Mouse (Mus musculus) erythroblast, adult 5-6 weeks (primary cell): ENCODE measurements around the gene Ints5. TPM values are rescaled to one million over a fixed set of nuclear protein-coding genes. Genes with fewer than 3 reads are reported as not detected.

Experiments
- total RNA-seq, 2 experiments: library from RNA; stranded (forward) in 1 of 2; stranded (reverse) in 1 of 2; fragments of 150-400 nt in 1 of 2; fragments of 200-764, 138-1000 nt in 1 of 2; gene quantifications; 2 replicates each; pipeline versions ENCODE4 v1.2.3 to v1.2.4; 2015 to 2017; ENCODE audit warnings: low replicate concordance in 2 of 2

The Ints5 gene
- total RNA-seq, 2 experiments from 2014 or later: 2.3 to 4.7 TPM

Other genes starting within 250 kb of the Ints5 start
Only the 30 nearest of the 33 such genes appear.
- gene Slc3a2, start 169.6 kb upstream of the Ints5 start, total RNA-seq (2015; ENCODE audit: low replicate concordance): 150 and 218 TPM in 2 replicates
- 337 and 409 TPM in 2 replicates for gene Slc3a2, start 169.6 kb upstream of the Ints5 start, total RNA-seq (2017; ENCODE audit: low replicate concordance)
- 7.9 and 61.9 TPM in 2 replicates for gene Wdr74, start 157.2 kb upstream of the Ints5 start, total RNA-seq (2015; ENCODE audit: low replicate concordance)
- 15.3 and 18.3 TPM in 2 replicates for gene Wdr74, start 157.2 kb upstream of the Ints5 start, total RNA-seq (2017; ENCODE audit: low replicate concordance)
- gene 1700092M07Rik, start 152.3 kb upstream of the Ints5 start, total RNA-seq (2015; ENCODE audit: low replicate concordance): not detected in 2 replicates
- gene 1700092M07Rik, start 152.3 kb upstream of the Ints5 start, total RNA-seq (2017; ENCODE audit: low replicate concordance): not detected in 2 replicates
- 105 and 119 TPM in 2 replicates for gene Stx5a, start 151.6 kb upstream of the Ints5 start, total RNA-seq (2015; ENCODE audit: low replicate concordance)
- 161 and 226 TPM in 2 replicates for gene Stx5a, start 151.6 kb upstream of the Ints5 start, total RNA-seq (2017; ENCODE audit: low replicate concordance)
- 135 and 146 TPM in 2 replicates for gene Nxf1, start 135.9 kb upstream of the Ints5 start, total RNA-seq (2015; ENCODE audit: low replicate concordance)
- gene Nxf1, start 135.9 kb upstream of the Ints5 start, total RNA-seq (2017; ENCODE audit: low replicate concordance): 35.0 and 81.7 TPM in 2 replicates
- gene Tmem223, start 122.0 kb upstream of the Ints5 start, total RNA-seq (2015; ENCODE audit: low replicate concordance): 9.4 and 11.0 TPM in 2 replicates
- 3.1 and 6.8 TPM in 2 replicates for gene Tmem223, start 122.0 kb upstream of the Ints5 start, total RNA-seq (2017; ENCODE audit: low replicate concordance)
- 55.1 and 59.6 TPM in 2 replicates for gene Tmem179b, start 118.5 kb upstream of the Ints5 start, total RNA-seq (2015; ENCODE audit: low replicate concordance)
- 24.3 and 37.4 TPM in 2 replicates for gene Tmem179b, start 118.5 kb upstream of the Ints5 start, total RNA-seq (2017; ENCODE audit: low replicate concordance)
- 1.2 and 5.9 TPM in 2 replicates for gene Taf6l, start 106.6 kb upstream of the Ints5 start, total RNA-seq (2015; ENCODE audit: low replicate concordance)
- 1.0 and 9.5 TPM in 2 replicates for gene Taf6l, start 106.6 kb upstream of the Ints5 start, total RNA-seq (2017; ENCODE audit: low replicate concordance)
- 21.5 and 23.0 TPM in 2 replicates for gene Polr2g, start 94.4 kb upstream of the Ints5 start, total RNA-seq (2015; ENCODE audit: low replicate concordance)
- 9.9 and 20.1 TPM in 2 replicates for gene Polr2g, start 94.4 kb upstream of the Ints5 start, total RNA-seq (2017; ENCODE audit: low replicate concordance)
- 0.42 TPM in 1 of 2 replicates, not detected in the other for gene Zbtb3, start 90.5 kb upstream of the Ints5 start, total RNA-seq (2015; ENCODE audit: low replicate concordance)
- 0.60 TPM in 1 of 2 replicates, not detected in the other for gene Zbtb3, start 90.5 kb upstream of the Ints5 start, total RNA-seq (2017; ENCODE audit: low replicate concordance)
- gene Ttc9c, start 73.7 kb upstream of the Ints5 start, total RNA-seq (2015; ENCODE audit: low replicate concordance): 10.0 and 13.6 TPM in 2 replicates
- 13.8 and 20.1 TPM in 2 replicates for gene Ttc9c, start 73.7 kb upstream of the Ints5 start, total RNA-seq (2017; ENCODE audit: low replicate concordance)
- 14.4 and 27.4 TPM in 2 replicates for gene Hnrnpul2, start 73.0 kb upstream of the Ints5 start, total RNA-seq (2015; ENCODE audit: low replicate concordance)
- gene Hnrnpul2, start 73.0 kb upstream of the Ints5 start, total RNA-seq (2017; ENCODE audit: low replicate concordance): 42.6 and 58.0 TPM in 2 replicates
- 4.2 TPM in 1 of 2 replicates, not detected in the other for gene AC129217.1, start 63.2 kb upstream of the Ints5 start, total RNA-seq (2015; ENCODE audit: low replicate concordance)
- gene AC129217.1, start 63.2 kb upstream of the Ints5 start, total RNA-seq (2017; ENCODE audit: low replicate concordance): 14.8 TPM in 1 of 2 replicates, not detected in the other
- 28.8 and 40.3 TPM in 2 replicates for gene Bscl2, start 55.5 kb upstream of the Ints5 start, total RNA-seq (2015; ENCODE audit: low replicate concordance)
- 12.7 and 16.4 TPM in 2 replicates for gene Bscl2, start 55.5 kb upstream of the Ints5 start, total RNA-seq (2017; ENCODE audit: low replicate concordance)
- gene Gng3, start 53.8 kb upstream of the Ints5 start, total RNA-seq (2015; ENCODE audit: low replicate concordance): not detected in 2 replicates
- gene Gng3, start 53.8 kb upstream of the Ints5 start, total RNA-seq (2017; ENCODE audit: low replicate concordance): 0.56 TPM in 1 of 2 replicates, not detected in the other
- not detected in 2 replicates for gene Lrrn4cl, start 42.2 kb upstream of the Ints5 start, total RNA-seq (2015; ENCODE audit: low replicate concordance)
- not detected in 2 replicates for gene Lrrn4cl, start 42.2 kb upstream of the Ints5 start, total RNA-seq (2017; ENCODE audit: low replicate concordance)
- 18.6 and 20.6 TPM in 2 replicates for gene Ubxn1, start 21.5 kb upstream of the Ints5 start, total RNA-seq (2015; ENCODE audit: low replicate concordance)
- gene Ubxn1, start 21.5 kb upstream of the Ints5 start, total RNA-seq (2017; ENCODE audit: low replicate concordance): 43.0 and 65.7 TPM in 2 replicates
- gene Uqcc3, start 12.1 kb upstream of the Ints5 start, total RNA-seq (2015; ENCODE audit: low replicate concordance): 1.5 and 8.4 TPM in 2 replicates
- gene Uqcc3, start 12.1 kb upstream of the Ints5 start, total RNA-seq (2017; ENCODE audit: low replicate concordance): 11.8 and 12.3 TPM in 2 replicates
- gene Lbhd1, start 9.3 kb upstream of the Ints5 start, total RNA-seq (2015; ENCODE audit: low replicate concordance): 24.2 and 24.4 TPM in 2 replicates
- 6.0 and 23.1 TPM in 2 replicates for gene Lbhd1, start 9.3 kb upstream of the Ints5 start, total RNA-seq (2017; ENCODE audit: low replicate concordance)
- gene Gm49403, start 9.1 kb upstream of the Ints5 start, total RNA-seq (2015; ENCODE audit: low replicate concordance): not detected in 2 replicates
- not detected in 2 replicates for gene Gm49403, start 9.1 kb upstream of the Ints5 start, total RNA-seq (2017; ENCODE audit: low replicate concordance)
- 14.6 and 21.3 TPM in 2 replicates for gene 1810009A15Rik, start 4.2 kb upstream of the Ints5 start, total RNA-seq (2015; ENCODE audit: low replicate concordance)
- 13.5 and 23.3 TPM in 2 replicates for gene 1810009A15Rik, start 4.2 kb upstream of the Ints5 start, total RNA-seq (2017; ENCODE audit: low replicate concordance)
- gene Gm49416, start 4.1 kb upstream of the Ints5 start, total RNA-seq (2015; ENCODE audit: low replicate concordance): not detected in 2 replicates
- gene Gm49416, start 4.1 kb upstream of the Ints5 start, total RNA-seq (2017; ENCODE audit: low replicate concordance): not detected in 2 replicates
- 12.7 and 20.9 TPM in 2 replicates for gene Ganab, start 5.1 kb downstream of the Ints5 start, total RNA-seq (2015; ENCODE audit: low replicate concordance)
- gene Ganab, start 5.1 kb downstream of the Ints5 start, total RNA-seq (2017; ENCODE audit: low replicate concordance): 19.5 and 20.4 TPM in 2 replicates
- gene B3gat3, start 27.4 kb downstream of the Ints5 start, total RNA-seq (2015; ENCODE audit: low replicate concordance): 12.5 and 14.2 TPM in 2 replicates
- 11.1 and 12.4 TPM in 2 replicates for gene B3gat3, start 27.4 kb downstream of the Ints5 start, total RNA-seq (2017; ENCODE audit: low replicate concordance)
- gene Rom1, start 36.4 kb downstream of the Ints5 start, total RNA-seq (2015; ENCODE audit: low replicate concordance): 1.2 TPM in 1 of 2 replicates, not detected in the other
- gene Rom1, start 36.4 kb downstream of the Ints5 start, total RNA-seq (2017; ENCODE audit: low replicate concordance): 1.7 and 3.0 TPM in 2 replicates
- 1.7 and 4.8 TPM in 2 replicates for gene Eml3, start 36.5 kb downstream of the Ints5 start, total RNA-seq (2015; ENCODE audit: low replicate concordance)
- gene Eml3, start 36.5 kb downstream of the Ints5 start, total RNA-seq (2017; ENCODE audit: low replicate concordance): 6.3 and 8.3 TPM in 2 replicates
- 16.9 and 22.8 TPM in 2 replicates for gene Mta2, start 48.9 kb downstream of the Ints5 start, total RNA-seq (2015; ENCODE audit: low replicate concordance)
- 39.5 and 54.4 TPM in 2 replicates for gene Mta2, start 48.9 kb downstream of the Ints5 start, total RNA-seq (2017; ENCODE audit: low replicate concordance)
- 1.0 and 2.7 TPM in 2 replicates for gene Tut1, start 60.8 kb downstream of the Ints5 start, total RNA-seq (2015; ENCODE audit: low replicate concordance)
- gene Tut1, start 60.8 kb downstream of the Ints5 start, total RNA-seq (2017; ENCODE audit: low replicate concordance): 2.3 and 6.8 TPM in 2 replicates
- 181 and 213 TPM in 2 replicates for gene Eef1g, start 74.0 kb downstream of the Ints5 start, total RNA-seq (2015; ENCODE audit: low replicate concordance)
- gene Eef1g, start 74.0 kb downstream of the Ints5 start, total RNA-seq (2017; ENCODE audit: low replicate concordance): 105 and 149 TPM in 2 replicates
- gene Ahnak, start 96.3 kb downstream of the Ints5 start, total RNA-seq (2015; ENCODE audit: low replicate concordance): 19.0 and 20.0 TPM in 2 replicates
- 24.3 and 30.2 TPM in 2 replicates for gene Ahnak, start 96.3 kb downstream of the Ints5 start, total RNA-seq (2017; ENCODE audit: low replicate concordance)